Mouse (Mus musculus) midbrain, embryonic 10.5 days (tissue): ENCODE data around the gene Abhd8. TPM values are rescaled to one million over a fixed set of nuclear protein-coding genes. Genes with fewer than 3 reads are reported as not detected.

Experiments
- DNase-seq: peaks from one replicate; pipeline ENCODE4 v3.0.0-alpha.2; 2017; ENCODE audit warnings: low spot score
- H3K27ac ChIP-seq: fragments of 300-500 bp; sonication (generic); replicated peaks from 2 replicates; pipeline ENCODE4 v1.5.1; 2016; ENCODE audit warnings: mild to moderate bottlenecking
- H3K27me3 ChIP-seq: fragments of 300-500 bp; sonication (generic); 2 replicates; pipeline ENCODE4 v1.6.1; 2016; ENCODE audit warnings: low read depth, mild to moderate bottlenecking; ENCODE audit not compliant: poor library complexity, severe bottlenecking
- H3K36me3 ChIP-seq: fragments of 300-500 bp; sonication (generic); 2 replicates; pipeline ENCODE4 v1.6.1; 2016; ENCODE audit warnings: mild to moderate bottlenecking, moderate library complexity
- H3K4me1 ChIP-seq: fragments of 300-500 bp; sonication (generic); 2 replicates; pipeline ENCODE4 v1.6.1; 2016
- H3K4me3 ChIP-seq: fragments of 300-500 bp; sonication (generic); 2 replicates; pipeline ENCODE4 v1.5.1; 2016; ENCODE audit warnings: mild to moderate bottlenecking, moderate library complexity
- H3K9me3 ChIP-seq: fragments of 300-500 bp; sonication (generic); replicated peaks from 2 replicates; pipeline ENCODE4 v1.6.1; 2016; ENCODE audit warnings: mild to moderate bottlenecking
- WGBS: fragments of 180-500 bp; shearing (Covaris S2); methylation state at CpG from one replicate; pipeline ENCODE4 v1.1.7; 2016; 5-methylcytosine and 5-hydroxymethylcytosine counted together
- polyA plus RNA-seq: library from polyadenylated mRNA; unstranded; fragments of >200 nt; fragmentation: Nextera tagmentation; extraction: Ambion mirVana; gene quantifications from 2 replicates; pipeline ENCODE4 v1.2.1, GENCODE M21; 2016

Gene Abhd8
- 75.0 and 78.3 TPM in 2 replicates for polyA plus RNA-seq

DNA sequence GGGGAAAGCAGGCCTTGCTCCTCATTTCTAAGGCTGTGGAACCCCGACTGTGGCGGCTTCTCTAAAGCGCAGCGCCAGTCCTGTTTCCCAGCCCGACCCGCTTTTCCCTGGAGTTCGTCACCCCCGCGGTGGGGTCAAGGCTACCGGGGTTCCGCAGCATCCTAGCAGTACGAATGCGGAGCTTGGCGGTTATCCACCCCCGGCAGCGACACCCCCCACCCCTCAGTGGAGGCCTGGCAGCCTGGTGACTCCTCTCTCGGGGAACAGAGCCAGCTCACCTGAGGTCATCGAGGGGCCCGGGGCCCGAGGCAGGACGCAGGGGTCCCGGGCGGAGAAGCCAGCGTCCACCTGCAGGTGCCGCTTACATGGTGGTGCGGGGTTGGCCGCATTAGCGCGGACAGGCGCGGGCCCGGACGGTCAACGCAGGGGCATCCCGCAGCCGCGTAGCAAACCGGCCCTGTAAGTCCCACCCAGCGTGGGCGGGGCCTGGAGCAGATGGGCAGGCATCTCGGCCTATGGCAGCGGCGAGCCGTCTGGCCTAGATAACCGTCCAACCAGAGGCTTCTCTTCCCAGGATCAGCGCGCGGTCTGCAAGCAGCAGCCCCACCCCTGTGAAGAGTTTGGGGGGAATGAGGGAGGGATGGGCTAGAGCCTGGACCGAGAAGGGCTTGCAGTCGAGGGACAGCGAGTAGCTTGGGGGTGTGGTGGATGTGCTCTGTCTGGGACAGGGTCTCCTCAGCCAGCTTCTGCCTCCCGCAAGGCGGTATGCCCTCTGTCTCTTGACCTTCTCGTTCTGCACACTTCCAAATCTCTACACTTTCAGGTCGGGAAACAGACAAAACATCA is at the start of gene Abhd8:
Abhd8 (minus strand) TSS at position 468 of the 846 bp plus-strand sequence.
- peak; percentile 96 for DNase-seq
- Histone ChIP-seq H3K27ac (peak within 1 kb of the TSS; percentile 91), H3K27me3 (peaks cover 20% of the 10 kb centered on the region), H3K36me3 (peaks cover 42% of the 10 kb centered on the region), H3K9me3 (no peaks in the 10 kb centered on the region), H3K4me3 (peak within 1 kb of the TSS; percentile 91), H3K4me1 (peaks cover 48% of the 10 kb centered on the region)
- under 1% methylated on average over 55 of the region's 55 CpGs for WGBS

DNA sequence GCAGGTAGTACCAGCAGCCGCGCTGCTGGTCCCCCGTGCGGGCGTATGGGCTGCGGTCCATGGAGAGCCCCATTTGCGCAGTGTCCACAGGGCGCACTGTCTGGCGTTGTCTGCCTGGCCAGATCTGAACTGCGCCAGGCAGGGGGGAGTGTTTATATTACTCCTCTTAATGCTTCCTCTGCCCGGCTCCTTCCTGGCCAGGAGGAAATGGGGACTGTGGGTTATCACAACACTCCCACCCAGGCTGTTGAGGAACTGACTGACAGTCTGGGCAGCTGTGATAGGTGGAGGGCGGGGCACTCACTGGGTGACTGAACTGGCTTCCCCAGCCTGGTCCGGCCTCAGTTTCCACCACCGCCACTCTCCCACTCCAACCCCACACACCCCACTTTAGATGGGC is 48.2 kb upstream of the Abhd8 start, which contains the start of gene Plvap:
Plvap (minus strand) TSS at position 109 of the 400 bp plus-strand sequence.
- no peaks in the 10 kb centered on the region for H3K36me3 ChIP-seq
- peaks cover 23% of the 10 kb centered on the region for H3K4me1 ChIP-seq
- no peaks in the 10 kb centered on the region for H3K9me3 ChIP-seq
- 0 out of 2 replicates have a peak within 1 kb of the TSS, but pooled peaks have one; percentile 14 for H3K4me3 ChIP-seq
- no peak for DNase-seq
- peaks cover 58% of the 10 kb centered on the region for H3K27me3 ChIP-seq
- WGBS: 71% methylated on average over 14 of the region's 14 CpGs
- H3K27ac ChIP-seq: no peak within 1 kb of the TSS

- Histone ChIP-seq H3K9me3 (no peaks in the 10 kb centered on the region), H3K27me3 (peaks cover 80% of the 10 kb centered on the region), H3K36me3 (no peaks in the 10 kb centered on the region), H3K4me3 (no peak overlapping the region), H3K4me1 (peaks cover 23% of the 10 kb centered on the region), H3K27ac (no peak overlapping the region)
- no peak for DNase-seq
- WGBS: 71% methylated on average over 2 of the region's 2 CpGs
Observed at GRCm38 (mm10) chr8:71509316-71509715, 45.9 kb upstream of the Abhd8 start.

- WGBS: under 1% methylated on average over 61 of the region's 61 CpGs
- Histone ChIP-seq H3K36me3 (no peaks in the 10 kb centered on the region), H3K27ac (no peak overlapping the region), H3K4me3 (peak overlapping the region; percentile 56), H3K27me3 (peaks cover 77% of the 10 kb centered on the region), H3K9me3 (no peaks in the 10 kb centered on the region), H3K4me1 (peaks cover 27% of the 10 kb centered on the region)
- DNase-seq: peak; percentile 83
Observed at GRCm38 (mm10) chr8:71507589-71508104, 44.2 kb upstream of the Abhd8 start.

GRCm38 (mm10) chr8:71505979-71506378 is 42.5 kb upstream of the Abhd8 start:
- H3K27me3 ChIP-seq: peaks cover 67% of the 10 kb centered on the region
- H3K27ac ChIP-seq: no peak overlapping the region
- H3K36me3 ChIP-seq: no peaks in the 10 kb centered on the region
- DNase-seq: no peak
- H3K4me1 ChIP-seq: peaks cover 27% of the 10 kb centered on the region
- no peak overlapping the region for H3K4me3 ChIP-seq
- 85% methylated on average over 4 of the region's 4 CpGs for WGBS
- no peaks in the 10 kb centered on the region for H3K9me3 ChIP-seq

DNA sequence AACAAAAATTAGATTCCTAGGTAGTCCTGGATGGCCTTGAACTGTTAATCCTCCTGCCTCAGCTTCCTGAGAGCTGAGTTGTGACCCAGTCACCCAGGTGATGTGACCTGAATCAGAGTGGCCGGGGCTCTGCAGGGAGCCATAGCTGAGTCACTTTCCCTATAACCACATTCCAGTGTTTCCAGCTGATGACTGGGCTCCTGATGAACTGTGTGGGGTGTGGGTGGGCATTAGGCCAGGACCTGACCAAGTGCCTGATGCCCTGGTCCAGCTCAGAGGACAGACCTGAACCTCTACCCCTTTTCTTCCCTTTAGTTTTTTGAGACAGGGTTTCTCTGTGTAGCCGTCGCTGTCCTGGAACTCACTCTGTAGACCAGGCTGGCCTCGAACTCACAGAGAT is 41.9 kb upstream of the Abhd8 start:
- Histone ChIP-seq H3K36me3 (no peaks in the 10 kb centered on the region), H3K27ac (no peak overlapping the region), H3K4me3 (no peak overlapping the region), H3K9me3 (no peaks in the 10 kb centered on the region), H3K4me1 (peaks cover 27% of the 10 kb centered on the region), H3K27me3 (peaks cover 60% of the 10 kb centered on the region)
- no peak for DNase-seq
- 94% methylated on average over 4 of the region's 4 CpGs for WGBS

DNA sequence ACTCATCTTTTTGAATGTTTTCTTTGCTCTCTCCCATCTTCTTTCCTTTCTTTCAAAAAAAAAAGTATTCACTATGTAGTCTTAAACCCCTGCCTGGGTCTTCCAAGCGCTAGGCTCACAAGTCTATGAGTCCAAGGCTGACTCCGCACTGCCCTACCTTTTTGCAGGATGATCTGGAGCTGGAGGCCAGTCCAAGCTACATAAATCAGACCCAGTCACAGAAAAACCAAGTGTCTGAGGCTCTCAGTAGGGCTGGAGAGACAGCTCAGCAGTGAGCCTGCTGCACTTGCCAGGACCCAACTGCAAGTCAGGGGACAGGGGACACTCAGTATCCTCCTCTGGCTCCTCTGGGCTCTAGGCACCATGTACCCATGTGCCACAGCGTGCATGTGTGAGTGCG is 40.9 kb upstream of the Abhd8 start:
- DNase-seq: no peak
- Histone ChIP-seq H3K27me3 (peaks cover 51% of the 10 kb centered on the region), H3K9me3 (no peaks in the 10 kb centered on the region)

GRCm38 (mm10) chr8:71498816-71499690 is 35.6 kb upstream of the Abhd8 start:
- Histone ChIP-seq H3K4me1 (peaks cover 30% of the 10 kb centered on the region), H3K27ac (peak overlapping the region; percentile 50; the same call in 1 of the 2 replicates), H3K27me3 (no peaks in the 10 kb centered on the region; the same call in 1 of the 2 replicates), H3K36me3 (peaks cover 12% of the 10 kb centered on the region), H3K9me3 (no peaks in the 10 kb centered on the region), H3K4me3 (no peak overlapping the region)
- DNase-seq: no peak
- 44% methylated on average over 16 of the region's 16 CpGs for WGBS

More for the DNA sequence above, 40.9 kb upstream of the Abhd8 start:
- Histone ChIP-seq H3K4me1 (peaks cover 24% of the 10 kb centered on the region), H3K4me3 (no peak overlapping the region), H3K36me3 (no peaks in the 10 kb centered on the region), H3K27ac (no peak overlapping the region)
- 90% methylated on average over 4 of the region's 4 CpGs for WGBS

- peaks cover 21% of the 10 kb centered on the region for H3K36me3 ChIP-seq
- no peaks in the 10 kb centered on the region; the same call in 1 of the 2 replicates for H3K27me3 ChIP-seq
- H3K4me3 ChIP-seq: peak overlapping the region; percentile 21; the same call in 1 of the 2 replicates
- H3K9me3 ChIP-seq: no peaks in the 10 kb centered on the region
- WGBS: 20% methylated on average over 15 of the region's 15 CpGs
- H3K27ac ChIP-seq: peak overlapping the region; percentile 50
- H3K4me1 ChIP-seq: peaks cover 27% of the 10 kb centered on the region
- no peak for DNase-seq
Observed at GRCm38 (mm10) chr8:71497881-71498501, 34.5 kb upstream of the Abhd8 start.

DNA sequence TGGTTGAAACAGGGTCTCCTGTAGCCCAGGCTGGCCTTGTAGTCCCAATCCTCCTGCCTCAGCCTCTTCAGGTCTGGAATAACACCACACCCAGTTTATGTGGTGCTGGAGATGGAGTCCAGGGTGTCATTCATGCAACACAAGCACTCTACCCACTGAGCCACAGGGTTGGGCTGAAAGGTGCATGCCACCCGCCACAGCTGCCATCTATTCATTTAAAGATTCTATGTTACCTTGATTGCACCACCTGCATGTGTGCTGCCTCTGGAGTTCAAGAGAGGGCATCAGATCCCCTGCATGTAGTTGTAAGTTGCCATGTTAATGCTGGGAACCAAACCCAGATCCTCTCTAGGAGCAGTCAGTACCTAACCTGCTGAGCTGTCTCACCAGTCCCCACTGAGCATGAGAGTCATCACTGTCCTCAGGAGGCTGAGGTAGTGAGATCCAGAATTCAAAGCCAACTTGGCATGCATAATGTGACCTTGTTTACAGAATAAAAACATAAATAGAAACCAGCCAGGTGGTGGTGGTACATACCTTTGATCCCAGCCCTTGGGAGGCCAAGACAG is 33.7 kb upstream of the Abhd8 start:
- Histone ChIP-seq H3K36me3 (peaks cover 29% of the 10 kb centered on the region), H3K4me3 (no peak overlapping the region), H3K27ac (no peak overlapping the region), H3K4me1 (peaks cover 26% of the 10 kb centered on the region), H3K9me3 (no peaks in the 10 kb centered on the region), H3K27me3 (no peaks in the 10 kb centered on the region; the same call in 1 of the 2 replicates)
- 90% methylated on average over 1 of the region's 1 CpGs for WGBS
- no peak for DNase-seq

DNA sequence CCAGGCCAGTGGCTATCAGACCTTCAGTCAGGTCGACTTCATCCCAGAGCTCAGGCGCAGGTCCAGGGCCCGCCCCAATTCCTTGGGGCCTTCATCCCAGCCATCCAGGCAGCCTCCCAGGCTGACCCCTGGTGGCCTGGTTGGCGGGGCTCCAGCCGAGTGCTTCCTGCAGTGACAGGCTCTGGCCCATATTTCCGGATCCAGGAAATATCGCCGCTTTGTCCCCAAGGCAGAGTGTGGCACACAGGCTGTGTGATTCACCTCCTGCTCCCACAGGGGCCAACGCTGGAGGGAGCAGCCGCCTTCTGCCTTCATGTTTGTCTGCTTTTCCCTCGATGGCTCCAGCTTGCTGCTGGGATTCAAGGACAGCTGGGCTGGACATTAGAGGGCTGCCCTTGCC is 33.0 kb upstream of the Abhd8 start:
- WGBS: 51% methylated on average over 11 of the region's 11 CpGs
- Histone ChIP-seq H3K4me3 (no peak overlapping the region), H3K27me3 (no peaks in the 10 kb centered on the region; the same call in 1 of the 2 replicates), H3K4me1 (peaks cover 26% of the 10 kb centered on the region), H3K27ac (no peak overlapping the region), H3K9me3 (no peaks in the 10 kb centered on the region), H3K36me3 (peaks cover 36% of the 10 kb centered on the region)
- no peak for DNase-seq

GRCm38 (mm10) chr8:71495811-71496210 is 32.4 kb upstream of the Abhd8 start:
- no peaks in the 10 kb centered on the region for H3K9me3 ChIP-seq
- no peak overlapping the region for H3K27ac ChIP-seq
- H3K4me3 ChIP-seq: no peak overlapping the region
- DNase-seq: no peak
- peaks cover 42% of the 10 kb centered on the region for H3K36me3 ChIP-seq
- H3K27me3 ChIP-seq: no peaks in the 10 kb centered on the region; the same call in 1 of the 2 replicates
- peaks cover 26% of the 10 kb centered on the region for H3K4me1 ChIP-seq
- WGBS: 93% methylated on average over 5 of the region's 5 CpGs
